Mouse (Mus musculus) yolk sac, embryonic 10.5 days (tissue): ENCODE results near the gene Uhrf1.
A peak's percentile ranks its signal among the peaks of the same experiment; 100 is the strongest.

Experiments
- DNase-seq: peaks from one replicate; pipeline ENCODE4 v3.0.0-alpha.2; 2017; ENCODE audit warnings: low spot score

Uhrf1 gene

DNA sequence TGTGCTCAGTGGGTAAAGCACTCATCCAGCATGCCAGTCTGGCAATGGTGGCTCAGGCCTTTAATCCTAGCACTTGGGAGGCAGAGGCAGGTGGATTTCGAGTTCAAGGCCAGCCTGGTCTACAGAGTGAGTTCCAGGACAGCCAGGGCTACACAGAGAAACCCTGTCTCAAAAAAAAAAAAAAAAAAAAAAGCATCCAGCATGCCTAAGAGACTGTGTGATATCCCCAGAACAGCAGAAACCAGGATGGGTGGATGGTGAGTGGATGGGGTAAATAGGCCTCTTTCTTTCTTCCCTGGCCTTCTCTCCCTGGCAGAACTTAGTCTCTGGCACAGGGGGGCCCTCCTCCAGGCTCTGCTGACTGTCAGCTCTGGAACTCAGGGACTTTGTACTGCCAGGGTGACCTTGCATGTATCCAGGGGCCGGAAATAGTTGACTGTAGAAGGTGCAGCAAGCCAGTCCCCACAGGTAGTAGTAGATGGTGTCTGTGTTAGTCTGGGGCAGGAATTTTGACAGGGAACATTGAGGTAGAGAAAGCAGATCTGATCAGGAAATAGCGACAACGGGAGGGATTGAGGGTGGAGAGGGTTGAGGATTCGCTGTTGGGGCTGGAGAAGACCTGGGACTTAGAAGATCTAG is 27.2 kb upstream of the Uhrf1 start:
- DNase-seq, result peak; percentile 76

DNA sequence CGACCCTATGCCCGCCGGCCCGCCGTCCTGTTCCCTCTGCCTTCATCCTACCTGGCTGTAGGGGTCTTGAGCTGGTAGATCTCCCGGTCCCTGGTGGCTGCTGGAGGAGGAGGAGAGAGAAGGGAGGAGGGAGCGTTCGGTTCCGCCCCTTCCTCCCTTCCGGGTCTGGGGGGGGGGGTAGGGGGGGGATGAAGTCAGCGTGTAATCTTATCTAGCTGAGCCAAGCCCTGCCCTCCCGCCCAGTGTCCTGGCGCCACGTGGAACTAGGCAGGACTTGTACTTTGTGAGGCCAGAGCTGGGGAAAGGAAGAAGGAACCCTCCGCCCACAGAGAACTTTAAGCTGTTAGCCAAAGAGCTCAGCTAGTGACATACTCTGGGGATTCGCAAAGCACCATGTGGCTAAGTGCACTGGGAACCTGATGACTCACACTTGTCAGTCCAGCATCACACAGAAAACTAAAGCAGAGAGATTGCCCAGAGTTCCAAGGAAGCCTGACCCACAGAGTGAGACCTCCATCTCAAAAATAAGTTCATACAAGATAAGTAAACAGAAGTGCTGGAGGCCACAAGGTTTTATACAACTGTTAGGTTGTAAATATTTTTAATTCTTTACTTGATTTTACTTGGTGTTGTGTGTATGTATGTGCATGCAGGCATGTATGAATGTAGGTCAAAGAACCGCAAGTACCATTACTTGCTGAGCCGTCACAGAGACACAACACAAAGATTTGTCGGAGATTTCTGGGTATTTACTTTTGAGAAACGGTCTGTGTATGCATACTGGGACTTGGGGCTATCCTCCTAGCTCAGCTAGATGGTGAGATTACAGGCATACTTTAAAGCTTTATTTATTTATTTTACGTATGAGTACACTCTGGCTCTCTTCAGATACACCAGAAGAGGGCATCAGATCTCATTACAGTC is 26.2 kb upstream of the Uhrf1 start, which contains the start of gene Ticam1:
Gene Ticam1, minus strand, starts transcription at position 144 of the 924 bp plus-strand sequence.
- DNase-seq, result peak; percentile 98

DNA sequence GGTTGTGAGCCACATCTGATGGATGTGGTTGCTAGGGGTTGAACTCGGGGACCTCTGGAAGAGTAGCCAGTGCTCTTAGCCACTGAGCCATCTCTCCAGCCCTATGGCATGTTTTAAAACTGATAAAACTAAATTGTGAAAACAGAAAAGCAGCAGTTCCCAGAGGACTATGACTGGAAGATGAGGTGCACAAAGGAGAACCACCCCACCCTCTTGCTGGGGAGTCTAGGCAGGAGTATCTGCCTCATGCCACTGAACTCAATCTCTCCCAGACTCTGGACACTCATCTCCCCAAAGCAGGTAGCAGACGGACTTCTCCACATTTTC is 25.6 kb upstream of the Uhrf1 start:
- no peak for DNase-seq

DNA sequence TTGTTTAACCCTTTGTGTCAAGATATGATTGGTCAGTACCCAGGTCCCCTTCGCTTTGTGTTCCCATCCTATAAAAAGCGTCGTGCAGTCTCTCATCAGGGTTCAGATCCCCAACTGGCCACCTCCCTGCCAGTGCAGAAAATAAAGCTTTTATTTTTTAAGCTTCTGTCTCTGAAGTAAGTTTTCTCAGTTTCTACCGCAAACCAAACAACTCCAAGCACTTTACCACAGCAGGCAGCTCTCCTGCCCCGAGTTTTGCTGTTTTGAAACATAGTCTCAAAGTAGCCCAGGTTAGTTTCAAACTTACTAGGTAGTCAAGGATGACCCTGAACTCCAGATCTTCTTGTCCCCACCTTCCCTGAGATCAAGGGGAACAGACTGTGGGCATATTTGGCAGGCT is 24.8 kb upstream of the Uhrf1 start:
- peak; percentile 55 for DNase-seq

GRCm38 (mm10) chr17:56279481-56280155 is 23.5 kb upstream of the Uhrf1 start:
- no peak for DNase-seq

GRCm38 (mm10) chr17:56281193-56281592 is 21.9 kb upstream of the Uhrf1 start:
- DNase-seq, result no peak

GRCm38 (mm10) chr17:56282802-56283201 is 20.3 kb upstream of the Uhrf1 start:
- no peak for DNase-seq

- no peak for DNase-seq
Measured at GRCm38 (mm10) chr17:56283316-56283715, 19.8 kb upstream of the Uhrf1 start.

- no peak for DNase-seq
Measured at GRCm38 (mm10) chr17:56285995-56286394, 17.1 kb upstream of the Uhrf1 start.

DNA sequence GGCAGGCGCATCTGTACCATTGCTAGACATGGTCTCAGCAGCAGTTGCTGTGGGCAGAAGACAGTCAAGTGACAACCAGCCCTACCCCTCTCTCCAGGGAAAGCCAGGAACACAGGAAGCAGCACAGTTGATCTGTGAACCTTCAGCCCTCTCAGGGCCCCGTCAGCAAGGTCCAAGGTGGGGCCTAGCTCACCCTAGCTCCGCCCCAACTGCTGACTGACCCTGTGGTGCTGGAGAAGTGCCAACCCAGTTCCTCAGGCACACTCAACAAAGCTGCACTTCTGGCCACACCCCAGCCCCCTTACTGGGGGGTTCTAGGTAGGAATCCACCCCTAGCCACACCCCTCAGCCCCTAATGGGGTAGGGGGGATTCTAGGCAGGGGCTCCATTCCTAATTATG is 15.3 kb upstream of the Uhrf1 start:
- DNase-seq, result peak; percentile 91

DNA sequence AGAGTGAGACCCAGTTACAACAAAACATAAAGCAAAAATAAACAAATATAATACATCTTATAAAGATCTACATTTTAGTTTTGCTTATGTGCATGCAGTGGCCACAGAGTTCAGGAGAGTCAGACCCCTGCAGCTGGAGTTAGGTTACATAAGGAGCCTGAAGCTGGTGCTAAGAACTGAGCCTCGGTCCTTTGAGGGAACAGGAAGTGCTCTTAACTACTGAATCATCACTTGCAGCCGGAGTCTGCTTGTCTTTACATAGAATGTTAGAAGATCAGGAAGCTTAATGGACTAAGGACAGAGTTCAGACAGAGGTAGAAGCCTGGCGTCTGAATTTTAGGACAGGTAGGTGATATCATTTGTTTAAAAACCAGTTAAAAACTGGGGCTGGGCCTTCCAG is 14.3 kb upstream of the Uhrf1 start:
- no peak for DNase-seq

DNA sequence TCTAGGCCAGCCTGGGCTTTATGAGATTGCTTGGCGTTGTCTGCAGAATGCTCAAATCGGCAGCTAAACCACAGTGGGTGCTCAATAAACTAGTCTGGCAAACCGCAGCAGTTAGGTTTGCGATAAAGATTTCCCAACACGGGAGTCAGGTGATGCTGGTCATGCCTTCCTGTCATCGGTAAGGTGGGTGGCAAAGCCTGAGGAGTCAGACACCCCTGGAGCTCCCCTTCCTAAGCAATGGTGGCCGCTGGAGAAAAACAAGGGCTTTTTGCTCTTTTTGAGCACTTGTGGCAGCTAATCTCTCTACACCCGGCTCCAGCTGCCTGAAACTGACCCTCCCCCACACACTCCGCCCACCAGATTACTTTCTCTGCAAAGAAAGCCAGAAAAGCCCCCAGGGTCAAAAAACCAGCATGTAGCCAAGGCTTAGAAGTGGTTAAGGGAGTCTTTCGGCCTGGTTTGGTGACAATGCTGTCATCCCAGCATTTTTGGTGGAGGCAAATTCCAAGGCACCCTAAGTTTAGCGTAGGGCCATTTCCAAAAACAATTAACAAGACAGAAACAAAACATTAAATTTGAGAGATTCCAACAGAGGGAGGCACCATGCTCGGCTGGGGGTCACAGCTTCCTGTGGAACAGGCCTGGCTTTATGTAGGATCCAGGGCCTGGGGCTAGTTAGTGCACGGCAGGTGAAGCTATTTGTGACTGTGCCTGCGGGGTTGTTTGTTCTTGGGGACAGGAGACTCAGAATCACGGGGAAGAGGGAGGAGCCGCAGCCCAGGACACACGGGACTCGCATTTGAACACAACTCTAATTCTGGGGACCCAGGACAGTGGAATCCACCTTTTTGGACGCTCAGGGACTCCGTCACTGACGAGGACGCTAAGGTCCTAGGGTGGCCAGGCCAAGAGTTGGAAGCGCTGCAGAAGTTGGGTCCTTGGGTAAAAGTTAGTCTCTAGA is 13.5 kb upstream of the Uhrf1 start:
- DNase-seq, result peak; percentile 81

DNA sequence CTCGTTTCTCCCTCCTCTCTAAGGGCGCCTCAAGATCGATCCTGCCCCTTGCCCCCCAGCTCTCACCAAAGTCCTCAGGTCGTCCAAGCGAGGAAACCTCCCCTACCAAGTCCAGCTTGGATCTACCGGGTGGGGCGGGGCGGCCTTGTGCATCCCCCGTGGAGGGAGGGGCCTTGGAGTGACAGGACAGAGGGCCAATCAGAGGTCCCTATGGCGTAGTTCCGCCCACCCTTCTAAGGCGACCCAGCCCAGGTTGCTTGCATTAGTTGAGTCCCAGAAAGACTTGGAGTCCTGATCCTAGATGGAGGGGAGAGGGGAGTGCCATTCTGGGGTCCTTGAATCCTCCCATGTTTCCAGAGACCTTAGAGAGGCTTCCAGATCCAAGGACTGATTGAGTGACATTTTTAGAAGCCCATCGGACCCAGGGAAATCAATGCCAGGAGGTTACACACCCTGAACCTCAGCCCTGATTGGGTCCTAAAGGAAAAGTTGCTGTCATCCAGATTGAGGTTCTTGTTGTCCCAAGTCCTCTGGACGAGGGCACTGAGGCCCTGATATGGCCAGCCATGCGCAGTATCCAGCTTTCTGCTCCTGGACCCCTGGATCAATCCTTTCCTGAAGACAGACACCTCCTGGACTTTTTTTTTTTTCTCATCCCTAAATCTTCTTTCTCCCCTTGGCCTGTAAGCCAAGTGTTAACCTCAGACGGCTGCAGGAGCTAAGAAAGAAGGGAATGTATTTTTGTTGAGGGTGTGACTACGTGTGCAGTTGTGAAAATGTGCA is 12.5 kb upstream of the Uhrf1 start:
- DNase-seq, result peak; percentile 97

DNA sequence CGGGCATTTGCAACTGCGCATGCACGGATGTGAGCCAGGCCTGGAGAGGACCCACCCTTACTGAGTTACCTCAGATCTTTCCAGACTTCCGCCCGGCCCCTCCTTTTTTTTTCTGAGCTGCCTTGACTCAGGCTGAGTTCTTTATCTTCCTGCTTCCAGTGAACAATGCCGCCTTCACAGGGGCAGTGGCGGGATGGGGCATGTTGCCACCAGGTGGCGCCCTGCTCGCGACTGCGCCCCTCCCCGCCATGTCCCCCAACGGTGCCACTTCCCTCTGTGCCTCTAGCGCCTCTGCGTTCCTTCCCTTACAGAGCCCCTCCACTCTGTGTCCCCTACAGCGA is 12.0 kb upstream of the Uhrf1 start:
- peak; percentile 94 for DNase-seq

GRCm38 (mm10) chr17:56291826-56292475 is 11.2 kb upstream of the Uhrf1 start:
- no peak for DNase-seq

DNA sequence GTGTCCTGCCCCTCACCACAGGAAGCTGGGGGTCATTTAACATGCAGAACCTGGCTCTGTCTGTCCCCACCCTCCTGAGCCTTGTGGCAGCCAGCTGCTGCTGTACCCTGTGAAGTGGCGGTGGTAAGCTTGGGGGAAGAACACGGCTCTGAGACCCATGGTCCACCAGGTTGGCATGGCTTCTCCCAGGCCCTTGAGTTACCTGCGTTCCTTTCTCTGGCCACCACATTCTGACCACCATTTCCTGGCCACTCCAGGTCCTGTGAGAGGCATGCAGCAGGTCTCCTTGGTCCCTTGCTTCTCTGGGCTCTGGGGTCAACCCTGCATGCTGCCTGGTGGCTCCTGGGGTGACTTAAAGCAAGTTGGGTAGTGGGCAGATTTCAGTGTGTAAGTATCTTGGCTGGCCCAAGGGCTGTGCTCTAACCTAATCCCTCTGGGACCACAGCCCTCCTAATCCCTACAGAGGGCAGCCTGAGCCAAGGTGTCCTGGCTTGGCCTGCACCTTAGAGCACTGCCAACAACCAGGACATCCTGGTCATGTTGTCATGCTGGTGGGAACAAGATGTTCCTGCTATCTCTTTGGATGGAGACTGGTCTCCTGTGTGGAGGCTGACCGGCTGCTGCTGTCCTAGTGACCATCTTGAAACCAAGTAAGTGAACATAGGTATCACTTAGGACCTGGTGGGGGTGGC is 10.4 kb upstream of the Uhrf1 start, which contains the start of gene Plin3:
Gene Plin3, minus strand, starts transcription at position 343 of the 692 bp plus-strand sequence.
- no peak for DNase-seq

GRCm38 (mm10) chr17:56293291-56293690 is 9.8 kb upstream of the Uhrf1 start:
- DNase-seq, result no peak

DNA sequence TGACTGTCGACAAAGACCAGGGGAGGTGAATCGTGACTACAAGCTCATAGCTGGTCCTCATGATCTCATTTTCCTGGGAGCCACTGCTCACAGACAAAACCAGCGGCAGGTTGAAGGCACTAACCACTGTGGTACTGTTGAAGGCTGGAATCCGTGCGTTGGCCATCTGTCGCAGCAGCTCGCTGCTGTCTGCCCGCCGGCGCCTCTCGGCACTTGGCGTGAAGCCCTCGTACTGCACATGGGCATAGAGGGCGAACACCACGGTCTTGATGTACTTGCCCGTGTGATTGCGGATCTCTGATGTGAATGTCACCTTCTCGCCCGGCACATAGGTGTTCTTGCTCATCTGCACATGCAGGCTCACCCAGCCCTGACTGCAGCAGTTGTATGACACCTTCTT is 8.9 kb upstream of the Uhrf1 start:
- DNase-seq, result no peak

DNA sequence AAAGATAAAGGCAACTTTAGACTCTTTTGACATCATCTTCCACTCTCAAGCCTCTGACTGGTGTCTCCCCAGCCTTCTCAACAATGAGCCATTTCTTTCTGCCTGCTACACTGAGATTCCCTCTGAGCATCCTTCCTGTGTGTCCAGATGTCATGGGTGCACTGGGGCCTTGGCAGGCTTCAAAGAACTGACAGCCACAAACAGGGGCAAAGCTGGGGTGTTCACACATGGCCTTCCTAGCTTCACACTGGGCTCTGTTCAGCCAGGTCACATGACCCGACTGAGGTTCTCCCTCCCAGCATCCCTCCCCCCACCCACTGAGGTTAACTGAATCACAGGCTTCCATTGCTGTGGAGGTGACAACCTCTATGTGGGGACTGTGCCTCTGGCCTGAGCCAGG is 6.9 kb upstream of the Uhrf1 start:
- DNase-seq, result no peak

DNA sequence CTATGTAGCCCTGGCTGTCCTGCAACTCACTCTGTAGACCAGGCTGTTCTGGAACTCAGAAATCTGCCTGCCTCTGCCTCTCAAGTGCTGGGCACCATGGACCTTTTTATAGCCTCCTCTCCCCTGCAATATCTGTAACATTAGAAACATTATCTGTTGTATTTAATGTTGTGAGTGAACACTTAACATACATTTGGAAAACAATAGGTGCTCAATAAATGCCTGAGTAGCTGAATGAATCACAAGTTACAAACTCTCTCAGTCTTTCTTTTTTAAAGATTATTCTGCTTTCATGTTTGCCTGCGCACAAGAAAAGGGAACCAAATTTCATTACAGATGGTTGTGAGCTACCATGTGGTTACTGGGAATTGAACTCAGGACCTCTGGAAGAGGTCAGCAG is 4.9 kb upstream of the Uhrf1 start:
- DNase-seq, result no peak
